Mouse (Mus musculus) hindbrain, postnatal 0 days (tissue): Measurements from ENCODE around the gene Ntm. TPM values are rescaled to one million over a fixed set of nuclear protein-coding genes. Genes with fewer than 3 reads are reported as not detected.

Source experiments
- ATAC-seq: fragments of 200-750 bp; cut with Nextera tagmentation; 2 replicates; pipeline ENCODE4 v1.8.0; 2017; ENCODE audit warnings: mild to moderate bottlenecking, moderate TSS enrichment, moderate library complexity
- DNase-seq: peaks from one replicate; pipeline ENCODE4 v3.0.0-alpha.2; 2015; ENCODE audit warnings: low spot score
- H3K27ac ChIP-seq: fragments of 300-500 bp; sonication (generic); 2 replicates; pipeline ENCODE4 v1.5.1; 2014; ENCODE audit warnings: mild to moderate bottlenecking
- H3K27me3 ChIP-seq: fragments of 300-500 bp; sonication (generic); 2 replicates; pipeline ENCODE4 v1.6.1; 2014; ENCODE audit warnings: low read length, mixed read lengths; ENCODE audit not compliant: insufficient read depth
- H3K36me3 ChIP-seq: fragments of 300-500 bp; sonication (generic); 2 replicates; pipeline ENCODE4 v1.6.1; 2014; ENCODE audit warnings: low read length, mixed read lengths; ENCODE audit not compliant: insufficient read depth
- H3K4me1 ChIP-seq: fragments of 300-500 bp; sonication (generic); 2 replicates; pipeline ENCODE4 v1.6.1; 2014; ENCODE audit warnings: antibody characterized with exemption, low read length, mixed read lengths; ENCODE audit not compliant: insufficient read depth
- H3K4me2 ChIP-seq: fragments of 300-500 bp; sonication (generic); 2 replicates; pipeline ENCODE4 v1.6.1; 2014; ENCODE audit warnings: low read depth, mild to moderate bottlenecking, low read length, moderate library complexity, mixed read lengths
- H3K4me3 ChIP-seq: fragments of 300-500 bp; sonication (generic); 2 replicates; pipeline ENCODE4 v1.5.1; 2014; ENCODE audit warnings: low read length
- H3K9ac ChIP-seq: fragments of 300-500 bp; sonication (generic); replicated peaks from 2 replicates; pipeline ENCODE4 v1.6.1; 2014; ENCODE audit warnings: mild to moderate bottlenecking, low read length, moderate library complexity, mixed read lengths
- H3K9me3 ChIP-seq: fragments of 300-500 bp; sonication (generic); 2 replicates; pipeline ENCODE4 v1.6.1; 2016; ENCODE audit warnings: low read length, mixed read lengths
- CTCF ChIP-seq: IDR thresholded peaks from 2 replicates; pipeline ENCODE4 v1.5.1; 2016; ENCODE audit warnings: antibody characterized with exemption, control low read depth, low read depth
- WGBS: fragments of 180-500 bp; shearing (Covaris S2); extraction: QIAGEN DNeasy Blood & Tissue Kit; methylation state at CpG from one replicate; pipeline ENCODE4 v1.1.7; 2014; 5-methylcytosine and 5-hydroxymethylcytosine counted together
- polyA plus RNA-seq: library from polyadenylated mRNA; unstranded; fragments of >200 nt; fragmentation: Nextera tagmentation; extraction: Ambion mirVana; gene quantifications from 2 replicates; pipeline ENCODE4 v1.2.1, GENCODE M21; 2015
- total RNA-seq: library from RNA; depleted of rRNA; stranded (reverse); fragments of >200 nt; gene quantifications from 2 replicates; pipeline ENCODE4 v1.2.3, GENCODE M21; 2014

Ntm gene
- total and polyA plus RNA-seq, 2 experiments from 2014 or later: 208 to 268 TPM

- H3K9me3 ChIP-seq: no peaks in the 10 kb centered on the region
- no peak overlapping the region for H3K27ac ChIP-seq
- 71% methylated on average over 10 of the region's 10 CpGs for WGBS
- no peaks in the 10 kb centered on the region for H3K27me3 ChIP-seq
- H3K4me3 ChIP-seq: no peak overlapping the region
- no peak overlapping the region for H3K4me2 ChIP-seq
- peaks cover 4% of the 10 kb centered on the region; the same call in 1 of the 2 replicates for H3K4me1 ChIP-seq
- no peaks in the 10 kb centered on the region for H3K36me3 ChIP-seq
- DNase-seq (peak; percentile 27), ATAC-seq (peak; percentile 24; the same call in 1 of the 2 replicates)
- no peak overlapping the region for H3K9ac ChIP-seq
- TF ChIP-seq CTCF: no peak
Measured at GRCm38 (mm10) chr9:29586381-29586770, 376.6 kb downstream of the Ntm start.

DNA sequence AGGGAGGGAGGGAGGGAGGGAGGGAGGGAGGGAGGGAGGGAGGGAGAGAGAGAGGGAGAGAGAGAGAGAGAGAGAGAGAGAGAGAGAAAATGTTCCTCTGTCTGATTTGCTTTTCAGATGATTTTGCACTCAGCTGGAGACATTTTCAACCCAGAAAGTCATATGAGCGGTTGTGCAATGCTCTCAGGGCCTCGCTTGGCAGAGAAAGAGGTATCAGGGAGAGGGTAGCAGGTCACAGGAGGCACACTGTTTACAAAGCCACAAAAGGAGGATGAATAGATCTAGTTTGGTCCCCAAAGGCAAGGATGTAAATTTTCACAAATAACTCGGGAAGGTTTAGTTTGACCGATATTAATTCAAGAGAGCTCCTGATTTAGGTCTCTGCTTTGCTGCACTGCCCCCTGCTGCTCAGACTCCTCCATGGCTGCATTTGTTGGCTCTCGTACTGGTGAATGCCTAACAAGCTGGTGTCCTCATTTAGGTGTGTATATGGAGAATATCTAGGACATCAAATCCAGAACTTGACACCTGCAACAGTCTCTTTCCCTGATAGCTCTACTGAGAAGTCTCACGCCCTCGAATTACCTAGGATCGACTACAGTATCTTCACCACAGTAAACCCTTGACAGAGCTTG, 377.1 kb downstream of the Ntm start:
- DNase-seq: peak; percentile 80
- no peak overlapping the region for H3K27ac ChIP-seq

GRCm38 (mm10) chr9:29578226-29578625, 384.7 kb downstream of the Ntm start:
- Histone ChIP-seq H3K27ac (0 out of 2 replicates have a peak overlapping the region, but pooled peaks have one; percentile 15), H3K4me3 (no peak overlapping the region), H3K4me2 (no peak overlapping the region), H3K27me3 (no peaks in the 10 kb centered on the region), H3K9ac (no peak overlapping the region), H3K9me3 (no peaks in the 10 kb centered on the region), H3K4me1 (peaks cover 4% of the 10 kb centered on the region; the same call in 1 of the 2 replicates), H3K36me3 (no peaks in the 10 kb centered on the region)
- WGBS: 56% methylated on average over 11 of the region's 11 CpGs
- DNase-seq (no peak), ATAC-seq (no peak)
- no peak for TF ChIP-seq CTCF

More for the DNA sequence above, 377.1 kb downstream of the Ntm start:
- Histone ChIP-seq H3K27me3 (no peaks in the 10 kb centered on the region), H3K9ac (no peak overlapping the region), H3K9me3 (no peaks in the 10 kb centered on the region), H3K36me3 (no peaks in the 10 kb centered on the region), H3K4me1 (peaks cover 4% of the 10 kb centered on the region; the same call in 1 of the 2 replicates), H3K4me2 (no peak overlapping the region), H3K4me3 (no peak overlapping the region)
- 48% methylated on average over 8 of the region's 8 CpGs for WGBS
- TF ChIP-seq CTCF: peak; percentile 82
- peak; percentile 45; the same call in 1 of the 2 replicates for ATAC-seq

GRCm38 (mm10) chr9:29576051-29576533, 386.8 kb downstream of the Ntm start:
- H3K27ac ChIP-seq: peak overlapping the region; percentile 2; the same call in 1 of the 2 replicates
- no peak overlapping the region for H3K4me3 ChIP-seq
- no peak overlapping the region for H3K9ac ChIP-seq
- peaks cover 4% of the 10 kb centered on the region; the same call in 1 of the 2 replicates for H3K4me1 ChIP-seq
- DNase-seq (no peak), ATAC-seq (0 out of 2 replicates have a peak, but pooled peaks have one; percentile 21)
- no peaks in the 10 kb centered on the region for H3K27me3 ChIP-seq
- 16% methylated on average over 4 of the region's 4 CpGs for WGBS
- no peak overlapping the region for H3K4me2 ChIP-seq
- TF ChIP-seq CTCF: no peak
- no peaks in the 10 kb centered on the region for H3K36me3 ChIP-seq
- H3K9me3 ChIP-seq: no peaks in the 10 kb centered on the region

DNA sequence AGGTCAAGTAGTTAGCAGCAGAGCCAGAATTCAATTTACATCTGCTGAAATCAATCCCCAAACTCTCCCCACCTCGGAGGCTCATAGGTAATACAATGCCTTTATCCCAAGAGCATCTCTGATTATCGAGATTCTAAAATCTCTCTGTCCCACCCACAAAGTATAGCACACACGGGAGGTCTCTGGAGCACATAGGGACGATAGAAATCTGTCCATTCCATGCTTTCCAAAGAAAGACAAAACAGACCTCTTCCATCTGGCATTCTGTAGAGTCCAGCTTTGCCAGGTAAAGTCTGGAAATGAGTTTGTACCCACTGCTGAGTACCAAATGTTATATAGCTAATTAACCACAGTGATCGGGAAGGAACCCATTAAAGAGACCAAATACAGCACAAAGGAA, 388.4 kb downstream of the Ntm start:
- Histone ChIP-seq H3K9ac (no peak overlapping the region), H3K27me3 (no peaks in the 10 kb centered on the region), H3K27ac (no peak overlapping the region), H3K4me3 (no peak overlapping the region), H3K36me3 (no peaks in the 10 kb centered on the region), H3K4me2 (no peak overlapping the region), H3K4me1 (peaks cover 4% of the 10 kb centered on the region; the same call in 1 of the 2 replicates), H3K9me3 (no peaks in the 10 kb centered on the region)
- DNase-seq (no peak), ATAC-seq (no peak)
- TF ChIP-seq CTCF: no peak
- WGBS: 64% methylated on average over 5 of the region's 5 CpGs

- Histone ChIP-seq H3K4me3 (no peak overlapping the region), H3K4me1 (no peaks in the 10 kb centered on the region), H3K9me3 (no peaks in the 10 kb centered on the region), H3K27ac (no peak overlapping the region), H3K9ac (no peak overlapping the region), H3K4me2 (no peak overlapping the region), H3K36me3 (no peaks in the 10 kb centered on the region), H3K27me3 (no peaks in the 10 kb centered on the region)
- DNase-seq (no peak), ATAC-seq (no peak)
- 70% methylated on average over 5 of the region's 5 CpGs for WGBS
- TF ChIP-seq CTCF: no peak
Measured at GRCm38 (mm10) chr9:29568571-29568970, 394.4 kb downstream of the Ntm start.

- Histone ChIP-seq H3K4me3 (no peak overlapping the region), H3K4me2 (no peak overlapping the region), H3K27ac (no peak overlapping the region), H3K4me1 (no peaks in the 10 kb centered on the region), H3K9me3 (no peaks in the 10 kb centered on the region), H3K27me3 (no peaks in the 10 kb centered on the region), H3K9ac (no peak overlapping the region), H3K36me3 (no peaks in the 10 kb centered on the region)
- ATAC-seq (no peak), DNase-seq (no peak)
- TF ChIP-seq CTCF: no peak
- WGBS: 92% methylated on average over 5 of the region's 5 CpGs
Measured at GRCm38 (mm10) chr9:29562419-29563071, 400.4 kb downstream of the Ntm start.
